Mouse (Mus musculus) hindbrain, postnatal 0 days (tissue): Measurements from ENCODE around the gene Dcpp1. TPM values are rescaled to one million over a fixed set of nuclear protein-coding genes. Genes with fewer than 3 reads are reported as not detected.
A peak's percentile ranks its signal among the peaks of the same experiment; 100 is the strongest.

Experiments used
- ATAC-seq: fragments of 200-750 bp; cut with Nextera tagmentation; 2 replicates; pipeline ENCODE4 v1.8.0; 2017; ENCODE audit warnings: mild to moderate bottlenecking, moderate TSS enrichment, moderate library complexity
- DNase-seq: peaks from one replicate; pipeline ENCODE4 v3.0.0-alpha.2; 2015; ENCODE audit warnings: low spot score
- H3K27ac ChIP-seq: fragments of 300-500 bp; sonication (generic); 2 replicates; pipeline ENCODE4 v1.5.1; 2014; ENCODE audit warnings: mild to moderate bottlenecking
- H3K27me3 ChIP-seq: fragments of 300-500 bp; sonication (generic); 2 replicates; pipeline ENCODE4 v1.6.1; 2014; ENCODE audit warnings: low read length, mixed read lengths; ENCODE audit not compliant: insufficient read depth
- H3K36me3 ChIP-seq: fragments of 300-500 bp; sonication (generic); 2 replicates; pipeline ENCODE4 v1.6.1; 2014; ENCODE audit warnings: low read length, mixed read lengths; ENCODE audit not compliant: insufficient read depth
- H3K4me1 ChIP-seq: fragments of 300-500 bp; sonication (generic); 2 replicates; pipeline ENCODE4 v1.6.1; 2014; ENCODE audit warnings: antibody characterized with exemption, low read length, mixed read lengths; ENCODE audit not compliant: insufficient read depth
- H3K4me2 ChIP-seq: fragments of 300-500 bp; sonication (generic); 2 replicates; pipeline ENCODE4 v1.6.1; 2014; ENCODE audit warnings: low read depth, mild to moderate bottlenecking, low read length, moderate library complexity, mixed read lengths
- H3K4me3 ChIP-seq: fragments of 300-500 bp; sonication (generic); 2 replicates; pipeline ENCODE4 v1.5.1; 2014; ENCODE audit warnings: low read length
- H3K9ac ChIP-seq: fragments of 300-500 bp; sonication (generic); replicated peaks from 2 replicates; pipeline ENCODE4 v1.6.1; 2014; ENCODE audit warnings: mild to moderate bottlenecking, low read length, moderate library complexity, mixed read lengths
- H3K9me3 ChIP-seq: fragments of 300-500 bp; sonication (generic); 2 replicates; pipeline ENCODE4 v1.6.1; 2016; ENCODE audit warnings: low read length, mixed read lengths
- CTCF ChIP-seq: IDR thresholded peaks from 2 replicates; pipeline ENCODE4 v1.5.1; 2016; ENCODE audit warnings: antibody characterized with exemption, control low read depth, low read depth
- WGBS: fragments of 180-500 bp; shearing (Covaris S2); extraction: QIAGEN DNeasy Blood & Tissue Kit; methylation state at CpG from one replicate; pipeline ENCODE4 v1.1.7; 2014; 5-methylcytosine and 5-hydroxymethylcytosine counted together
- polyA plus RNA-seq: library from polyadenylated mRNA; unstranded; fragments of >200 nt; fragmentation: Nextera tagmentation; extraction: Ambion mirVana; gene quantifications from 2 replicates; pipeline ENCODE4 v1.2.1, GENCODE M21; 2015
- total RNA-seq: library from RNA; depleted of rRNA; stranded (reverse); fragments of >200 nt; gene quantifications from 2 replicates; pipeline ENCODE4 v1.2.3, GENCODE M21; 2014

The Dcpp1 gene
- total and polyA plus RNA-seq, 2 experiments from 2014 or later: not detected

DNA sequence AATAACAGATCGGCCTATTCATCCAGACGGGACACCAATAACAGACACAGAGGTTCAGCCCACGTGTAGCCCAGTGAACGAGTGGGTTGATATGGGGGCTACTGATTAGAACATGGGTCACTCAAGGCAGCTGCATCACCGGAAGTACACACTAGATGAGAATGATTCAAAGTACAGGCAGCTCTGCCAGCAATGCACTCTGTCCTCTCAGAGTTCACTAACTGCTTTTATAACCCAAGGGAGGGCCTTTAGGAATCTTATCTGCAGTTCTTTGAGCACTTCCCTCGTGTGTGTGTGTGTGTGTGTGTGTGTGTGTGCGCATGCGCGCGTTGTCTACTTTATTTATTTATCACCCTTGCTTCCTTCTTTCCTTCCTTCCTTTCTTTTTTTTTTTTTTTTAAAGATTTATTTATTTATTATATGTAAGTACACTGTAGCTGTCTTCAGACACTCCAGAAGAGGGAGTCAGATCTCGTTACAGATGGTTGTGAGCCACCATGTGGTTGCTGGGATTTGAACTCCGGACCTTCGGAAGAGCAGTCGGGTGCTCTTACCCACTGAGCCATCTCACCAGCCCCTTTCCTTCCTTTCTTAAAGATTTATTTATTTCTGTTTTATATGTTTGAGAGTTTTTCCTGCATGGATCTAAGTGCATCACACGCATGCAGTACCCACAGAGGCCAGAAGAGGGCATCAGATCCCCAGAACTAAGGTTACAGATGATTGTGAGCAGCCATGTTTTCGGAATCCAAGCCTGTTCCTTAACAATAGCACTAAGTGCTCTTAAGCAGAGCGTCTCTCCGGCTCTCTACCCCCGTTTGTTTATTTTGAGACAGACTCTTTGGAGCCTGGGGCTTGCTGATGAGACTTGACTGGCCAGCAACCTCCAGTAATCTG is 29.6 kb upstream of the Dcpp1 start:
- Histone ChIP-seq H3K27ac (no peak overlapping the region), H3K9me3 (no peaks in the 10 kb centered on the region), H3K4me2 (no peak overlapping the region), H3K27me3 (no peaks in the 10 kb centered on the region), H3K9ac (no peak overlapping the region), H3K36me3 (no peaks in the 10 kb centered on the region), H3K4me1 (no peaks in the 10 kb centered on the region), H3K4me3 (no peak overlapping the region)
- DNase-seq (peak; percentile 85), ATAC-seq (peak; percentile 86)
- 61% methylated on average over 18 of the region's 19 CpGs for WGBS
- TF ChIP-seq CTCF: peak; percentile 87

DNA sequence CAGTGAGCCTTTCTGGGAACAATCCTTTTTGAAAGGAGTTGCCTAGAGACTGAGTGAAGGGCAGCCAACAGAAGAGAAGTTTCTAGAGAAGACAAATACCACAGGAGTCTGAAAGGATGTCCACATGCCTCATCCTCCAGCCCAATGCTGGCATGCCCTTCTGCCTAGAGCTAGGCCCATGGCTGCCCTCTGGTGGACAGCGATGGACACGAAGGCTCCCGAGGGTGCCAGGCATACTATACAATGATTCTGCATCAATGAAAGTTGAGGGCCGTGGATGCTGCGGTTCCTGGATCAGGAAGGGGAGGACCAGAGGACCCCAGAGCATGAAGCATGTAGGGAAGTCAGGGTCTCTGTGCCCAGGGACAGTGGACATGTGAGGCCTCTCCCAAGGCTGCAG is 27.4 kb upstream of the Dcpp1 start:
- Histone ChIP-seq H3K4me3 (no peak overlapping the region), H3K27me3 (no peaks in the 10 kb centered on the region), H3K9ac (no peak overlapping the region), H3K36me3 (no peaks in the 10 kb centered on the region), H3K4me1 (no peaks in the 10 kb centered on the region), H3K4me2 (no peak overlapping the region), H3K9me3 (no peaks in the 10 kb centered on the region), H3K27ac (no peak overlapping the region)
- ATAC-seq: no peak
- 45% methylated on average over 5 of the region's 5 CpGs for WGBS
- peak; percentile 68 for DNase-seq
- TF ChIP-seq CTCF: peak; percentile 75

DNA sequence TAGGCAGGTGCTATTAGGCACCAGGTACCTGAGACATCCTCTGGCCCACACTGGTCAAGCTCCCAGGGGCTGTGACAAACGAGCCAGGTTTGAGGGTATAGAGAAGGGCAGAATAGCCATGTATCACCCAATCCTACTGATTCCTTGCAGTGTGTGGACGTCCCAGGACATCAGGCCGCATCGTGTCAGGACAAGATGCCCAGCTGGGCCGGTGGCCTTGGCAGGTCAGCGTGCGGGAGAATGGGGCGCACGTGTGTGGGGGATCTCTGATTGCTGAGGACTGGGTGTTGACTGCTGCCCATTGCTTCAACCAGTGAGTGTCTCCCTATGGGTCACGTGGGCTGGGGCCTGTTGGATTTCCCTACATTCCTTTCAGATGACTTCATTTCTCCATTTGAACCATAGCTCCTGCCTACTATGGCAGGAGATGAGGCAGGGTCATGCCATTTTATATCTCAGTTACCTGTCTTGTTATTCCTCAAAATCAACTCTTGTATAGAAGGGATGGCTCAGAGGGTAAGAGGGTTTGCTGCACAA is 26.4 kb upstream of the Dcpp1 start:
- no peak overlapping the region for H3K9ac ChIP-seq
- WGBS: 83% methylated on average over 10 of the region's 10 CpGs
- no peak for ATAC-seq

DNA sequence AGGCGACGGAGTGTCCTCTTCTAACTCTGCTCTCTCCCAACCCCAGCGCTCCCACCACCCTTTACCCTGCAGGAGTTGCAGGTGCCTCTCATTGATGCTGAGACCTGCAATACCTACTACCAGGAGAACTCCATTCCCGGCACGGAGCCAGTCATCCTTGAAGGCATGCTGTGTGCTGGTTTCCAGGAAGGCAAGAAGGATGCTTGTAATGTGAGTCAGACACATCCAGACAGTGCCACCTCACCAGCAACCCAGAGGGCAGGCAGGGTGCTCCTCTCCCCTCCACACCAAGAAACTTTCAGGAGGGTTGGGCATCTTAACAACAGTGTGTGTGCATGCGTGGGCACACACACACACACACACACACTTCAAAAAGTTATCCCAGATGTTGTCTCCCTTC is 23.5 kb upstream of the Dcpp1 start:
- DNase-seq (no peak), ATAC-seq (no peak)
- no peak for TF ChIP-seq CTCF
- Histone ChIP-seq H3K36me3 (no peaks in the 10 kb centered on the region), H3K4me3 (no peak overlapping the region), H3K9ac (no peak overlapping the region), H3K27me3 (no peaks in the 10 kb centered on the region), H3K27ac (no peak overlapping the region), H3K4me2 (no peak overlapping the region), H3K4me1 (no peaks in the 10 kb centered on the region), H3K9me3 (no peaks in the 10 kb centered on the region)
- 84% methylated on average over 6 of the region's 6 CpGs for WGBS

More for the DNA sequence above, 26.4 kb upstream of the Dcpp1 start:
- no peaks in the 10 kb centered on the region for H3K27me3 ChIP-seq
- no peak for DNase-seq
- H3K4me1 ChIP-seq: no peaks in the 10 kb centered on the region
- H3K9me3 ChIP-seq: no peaks in the 10 kb centered on the region
- TF ChIP-seq CTCF: no peak
- no peak overlapping the region for H3K27ac ChIP-seq
- no peak overlapping the region for H3K4me3 ChIP-seq
- no peak overlapping the region for H3K4me2 ChIP-seq
- no peaks in the 10 kb centered on the region for H3K36me3 ChIP-seq

DNA sequence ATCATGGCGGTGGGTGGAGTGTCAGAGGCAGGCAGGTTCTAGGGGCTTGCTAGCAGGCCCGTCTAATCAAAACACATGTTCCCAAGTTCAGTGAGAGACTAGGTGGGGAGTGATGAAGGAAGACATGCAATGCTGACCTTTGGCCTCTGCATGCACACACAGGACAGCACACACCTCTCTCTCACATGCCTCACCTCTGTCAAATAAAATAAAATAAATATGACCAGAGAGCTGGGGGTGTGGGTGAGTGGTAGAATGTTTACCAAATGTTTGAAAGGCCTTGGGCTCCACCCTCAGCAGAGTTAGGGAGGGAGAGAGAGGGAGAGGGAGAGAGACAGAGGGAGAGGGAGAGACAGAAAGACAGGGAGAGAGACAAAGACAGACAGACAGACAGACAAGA is 22.8 kb upstream of the Dcpp1 start:
- Histone ChIP-seq H3K9me3 (no peaks in the 10 kb centered on the region), H3K27me3 (no peaks in the 10 kb centered on the region), H3K36me3 (no peaks in the 10 kb centered on the region), H3K4me1 (no peaks in the 10 kb centered on the region), H3K27ac (no peak overlapping the region), H3K4me2 (no peak overlapping the region), H3K9ac (no peak overlapping the region), H3K4me3 (no peak overlapping the region)
- no peak for ATAC-seq
- DNase-seq: no peak
- TF ChIP-seq CTCF: no peak
- 84% methylated on average over 2 of the region's 2 CpGs for WGBS

DNA sequence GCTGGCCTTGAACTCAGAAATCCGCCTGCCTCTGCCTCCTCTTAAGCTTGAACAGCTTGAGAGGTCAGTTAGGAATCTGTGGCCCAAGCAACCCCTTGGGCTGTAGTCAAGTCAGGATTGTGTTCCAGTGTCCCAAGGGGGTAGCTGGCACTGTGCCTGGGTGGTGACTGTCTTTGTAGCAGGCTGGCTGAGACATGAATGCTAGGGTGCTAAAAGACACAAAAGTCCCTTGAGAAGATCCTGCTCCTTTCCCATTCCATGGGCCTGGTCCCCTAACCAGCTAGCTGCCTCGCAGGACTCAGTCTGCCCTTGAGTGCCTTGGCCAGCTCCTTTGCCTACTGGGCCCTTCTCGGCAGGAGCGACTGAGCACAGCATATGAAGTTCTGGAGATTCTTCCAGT is 17.8 kb upstream of the Dcpp1 start:
- Histone ChIP-seq H3K4me3 (no peak overlapping the region), H3K27me3 (no peaks in the 10 kb centered on the region), H3K27ac (no peak overlapping the region), H3K4me2 (no peak overlapping the region), H3K9me3 (no peaks in the 10 kb centered on the region), H3K9ac (no peak overlapping the region), H3K4me1 (no peaks in the 10 kb centered on the region), H3K36me3 (no peaks in the 10 kb centered on the region)
- ATAC-seq (no peak), DNase-seq (no peak)
- TF ChIP-seq CTCF: no peak
- WGBS: 76% methylated on average over 4 of the region's 4 CpGs

DNA sequence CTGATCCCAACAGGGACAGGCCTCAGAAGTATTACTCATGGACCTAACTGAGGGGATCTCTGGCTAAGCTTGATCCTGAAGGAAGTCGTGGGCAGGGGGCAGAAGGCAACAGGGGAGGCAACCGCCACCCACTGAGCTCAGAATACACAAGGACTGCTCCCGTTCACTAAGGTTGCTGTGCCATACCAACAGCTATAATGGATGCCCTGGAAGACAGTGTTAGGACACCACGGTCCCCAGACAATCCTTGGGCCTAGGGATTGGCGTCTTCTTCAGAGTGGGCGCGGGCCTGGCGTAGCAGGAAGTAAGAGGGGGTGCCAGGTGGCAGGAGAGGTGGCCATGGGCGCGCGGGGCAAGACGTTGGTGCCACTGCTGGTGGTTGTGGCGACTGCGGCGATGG is 12.9 kb upstream of the Dcpp1 start, which contains the start of gene Prss21:
Gene Prss21 (plus strand): TSS at position 301 of the 400 bp plus-strand sequence.
- 85% methylated on average over 15 of the region's 15 CpGs for whole genome bisulfite sequencing
- DNase-seq: no peak
- Histone ChIP-seq H3K9ac (no peak within 1 kb of the TSS), H3K9me3 (no peaks in the 10 kb centered on the region), H3K27ac (no peak within 1 kb of the TSS), H3K27me3 (no peaks in the 10 kb centered on the region), H3K4me3 (no peak within 1 kb of the TSS), H3K4me2 (no peak within 1 kb of the TSS), H3K4me1 (no peaks in the 10 kb centered on the region), H3K36me3 (no peaks in the 10 kb centered on the region)
- ATAC-seq: no peak
- no peak for TF ChIP-seq CTCF
